Mouse (Mus musculus): ENCODE measurements around the gene Cpm. TPM values are rescaled to one million over a fixed set of nuclear protein-coding genes. Genes with fewer than 3 reads are reported as not detected.

Cpm gene
- total and polyA plus RNA-seq, 2 experiments: 0.80 to 1.4 TPM

GRCm38 (mm10) chr10:117676036-117676643, 46.8 kb downstream of the Cpm start:
- H3K36me3 ChIP-seq (ENCODE audit: control insufficient read depth, insufficient read depth, low read length): no peaks in the 10 kb centered on the region
- no peak overlapping the region for H3K27ac ChIP-seq (replicated peaks; ENCODE audit: insufficient read depth, low read depth, low read length)
- no peaks in the 10 kb centered on the region for H3K27me3 ChIP-seq (ENCODE audit: control insufficient read depth, insufficient read depth, low read length)
- no peaks in the 10 kb centered on the region for H3K4me1 ChIP-seq (ENCODE audit: control insufficient read depth, insufficient read depth, low read length)
- DNase-seq (ENCODE audit: extremely low read depth, low read depth, low spot score): no peak
- H3K79me2 ChIP-seq (ENCODE audit: control insufficient read depth, insufficient read depth, low read length): no peaks in the 10 kb centered on the region
- no peak overlapping the region for H3K4me3 ChIP-seq (ENCODE audit: insufficient read depth, low read depth, low read length)
- H3K9ac ChIP-seq (ENCODE audit: low read depth, low read length): no peak overlapping the region
- 68% methylated on average over 19 of the region's 19 CpGs for WGBS
- TF ChIP-seq CTCF (IDR thresholded peaks at IDR 0.05; ENCODE audit: low read depth, low read length) (no peak), POLR2A (IDR thresholded peaks at IDR 0.05; ENCODE audit: extremely low read depth, insufficient read depth, low read length) (no peak)

- no peak overlapping the region for H3K9ac ChIP-seq (ENCODE audit: low read depth, low read length)
- H3K27ac ChIP-seq (replicated peaks; ENCODE audit: insufficient read depth, low read depth, low read length): no peak overlapping the region
- peak; percentile 58 for DNase-seq (ENCODE audit: extremely low read depth, low read depth, low spot score)
- TF ChIP-seq CTCF (IDR thresholded peaks at IDR 0.05; ENCODE audit: low read depth, low read length): no peak
- no peak for TF ChIP-seq POLR2A (IDR thresholded peaks at IDR 0.05; ENCODE audit: extremely low read depth, insufficient read depth, low read length)
- H3K36me3 ChIP-seq (ENCODE audit: control insufficient read depth, insufficient read depth, low read length): no peaks in the 10 kb centered on the region
- H3K4me1 ChIP-seq (ENCODE audit: control insufficient read depth, insufficient read depth, low read length): no peaks in the 10 kb centered on the region
- H3K27me3 ChIP-seq (ENCODE audit: control insufficient read depth, insufficient read depth, low read length): no peaks in the 10 kb centered on the region
- H3K79me2 ChIP-seq (ENCODE audit: control insufficient read depth, insufficient read depth, low read length): no peaks in the 10 kb centered on the region
- 55% methylated on average over 17 of the region's 17 CpGs for WGBS
- no peak overlapping the region for H3K4me3 ChIP-seq (ENCODE audit: insufficient read depth, low read depth, low read length)
Observed at GRCm38 (mm10) chr10:117676644-117677313, 47.5 kb downstream of the Cpm start.

- WGBS: 82% methylated on average over 13 of the region's 13 CpGs
- no peak for DNase-seq (ENCODE audit: extremely low read depth, low read depth, low spot score)
Observed at GRCm38 (mm10) chr10:117677494-117678236, 48.4 kb downstream of the Cpm start.

GRCm38 (mm10) chr10:117678357-117678756, 49.1 kb downstream of the Cpm start:
- whole genome bisulfite sequencing: 41% methylated on average over 5 of the region's 5 CpGs
- no peak overlapping the region for H3K27ac ChIP-seq (replicated peaks; ENCODE audit: insufficient read depth, low read depth, low read length)
- no peak overlapping the region for H3K4me3 ChIP-seq (ENCODE audit: insufficient read depth, low read depth, low read length)
- H3K36me3 ChIP-seq (ENCODE audit: control insufficient read depth, insufficient read depth, low read length): no peaks in the 10 kb centered on the region
- H3K27me3 ChIP-seq (ENCODE audit: control insufficient read depth, insufficient read depth, low read length): no peaks in the 10 kb centered on the region
- no peak overlapping the region for H3K9ac ChIP-seq (ENCODE audit: low read depth, low read length)
- TF ChIP-seq POLR2A (IDR thresholded peaks at IDR 0.05; ENCODE audit: extremely low read depth, insufficient read depth, low read length) (no peak), CTCF (IDR thresholded peaks at IDR 0.05; ENCODE audit: low read depth, low read length) (no peak)
- no peaks in the 10 kb centered on the region for H3K79me2 ChIP-seq (ENCODE audit: control insufficient read depth, insufficient read depth, low read length)
- H3K4me1 ChIP-seq (ENCODE audit: control insufficient read depth, insufficient read depth, low read length): no peaks in the 10 kb centered on the region
- DNase-seq (ENCODE audit: extremely low read depth, low read depth, low spot score): no peak

More at GRCm38 (mm10) chr10:117677494-117678236, 48.4 kb downstream of the Cpm start:
- no peaks in the 10 kb centered on the region for H3K79me2 ChIP-seq (ENCODE audit: control insufficient read depth, insufficient read depth, low read length)
- H3K27ac ChIP-seq (replicated peaks; ENCODE audit: insufficient read depth, low read depth, low read length): no peak overlapping the region
- no peak overlapping the region for H3K4me3 ChIP-seq (ENCODE audit: insufficient read depth, low read depth, low read length)
- H3K9ac ChIP-seq (ENCODE audit: low read depth, low read length): no peak overlapping the region
- H3K36me3 ChIP-seq (ENCODE audit: control insufficient read depth, insufficient read depth, low read length): no peaks in the 10 kb centered on the region
- TF ChIP-seq CTCF (IDR thresholded peaks at IDR 0.05; ENCODE audit: low read depth, low read length) (no peak), POLR2A (IDR thresholded peaks at IDR 0.05; ENCODE audit: extremely low read depth, insufficient read depth, low read length) (no peak)
- no peaks in the 10 kb centered on the region for H3K4me1 ChIP-seq (ENCODE audit: control insufficient read depth, insufficient read depth, low read length)
- H3K27me3 ChIP-seq (ENCODE audit: control insufficient read depth, insufficient read depth, low read length): no peaks in the 10 kb centered on the region

GRCm38 (mm10) chr10:117679029-117679686, 49.9 kb downstream of the Cpm start:
- TF ChIP-seq CTCF (IDR thresholded peaks at IDR 0.05; ENCODE audit: low read depth, low read length): no peak
- TF ChIP-seq POLR2A (IDR thresholded peaks at IDR 0.05; ENCODE audit: extremely low read depth, insufficient read depth, low read length): no peak
- Histone ChIP-seq H3K27ac (replicated peaks; ENCODE audit: insufficient read depth, low read depth, low read length) (no peak overlapping the region), H3K4me3 (ENCODE audit: insufficient read depth, low read depth, low read length) (no peak overlapping the region), H3K4me1 (ENCODE audit: control insufficient read depth, insufficient read depth, low read length) (no peaks in the 10 kb centered on the region), H3K36me3 (ENCODE audit: control insufficient read depth, insufficient read depth, low read length) (no peaks in the 10 kb centered on the region), H3K79me2 (ENCODE audit: control insufficient read depth, insufficient read depth, low read length) (no peaks in the 10 kb centered on the region), H3K27me3 (ENCODE audit: control insufficient read depth, insufficient read depth, low read length) (no peaks in the 10 kb centered on the region), H3K9ac (ENCODE audit: low read depth, low read length) (no peak overlapping the region)
- DNase-seq (ENCODE audit: extremely low read depth, low read depth, low spot score): no peak
- 87% methylated on average over 5 of the region's 5 CpGs for WGBS

Data from liver, adult 2 months (tissue).